Mouse (Mus musculus) heart, adult 11 months (tissue): ENCODE results near the gene AC129217.1.

ENCODE experiments used
- DNase-seq: peaks from one replicate; pipeline ENCODE4 v3.0.0; 2022

AC129217.1 gene

GRCm38 (mm10) chr19:8829660-8830059 is at the start of gene AC129217.1:
Gene AC129217.1, plus strand, starts transcription at chr19:8829773.
- no peak for DNase-seq

GRCm38 (mm10) chr19:8786008-8786781 is 43.4 kb upstream of the AC129217.1 start, which contains the start of gene Taf6l:
Gene Taf6l, minus strand, starts transcription at chr19:8786417.
- DNase-seq, result peak; percentile 100

GRCm38 (mm10) chr19:8788521-8788920 is 41.1 kb upstream of the AC129217.1 start:
- DNase-seq, result no peak

- DNase-seq, result no peak
Observed at GRCm38 (mm10) chr19:8789171-8789570, 40.4 kb upstream of the AC129217.1 start.

- no peak for DNase-seq
Observed at GRCm38 (mm10) chr19:8790171-8790570, 39.4 kb upstream of the AC129217.1 start.

- DNase-seq, result peak; percentile 99
Observed at GRCm38 (mm10) chr19:8798264-8798946, 31.2 kb upstream of the AC129217.1 start, which contains the start of gene Polr2g. Gene Polr2g, minus strand, starts transcription at chr19:8798577.

GRCm38 (mm10) chr19:8798947-8799315 is 30.6 kb upstream of the AC129217.1 start:
- DNase-seq, result peak; percentile 91

- DNase-seq, result peak; percentile 100
Observed at GRCm38 (mm10) chr19:8802130-8802821, 27.3 kb upstream of the AC129217.1 start, which contains the start of gene Zbtb3. Gene Zbtb3, plus strand, starts transcription at chr19:8802555.

GRCm38 (mm10) chr19:8803204-8803780 is 26.3 kb upstream of the AC129217.1 start:
- DNase-seq, result peak; percentile 91

GRCm38 (mm10) chr19:8803879-8804660 is 25.5 kb upstream of the AC129217.1 start:
- DNase-seq, result peak; percentile 91

GRCm38 (mm10) chr19:8806810-8807209 is 22.8 kb upstream of the AC129217.1 start:
- DNase-seq, result no peak

- no peak for DNase-seq
Observed at GRCm38 (mm10) chr19:8815812-8816211, 13.8 kb upstream of the AC129217.1 start.

- no peak for DNase-seq
Observed at GRCm38 (mm10) chr19:8817001-8817400, 12.6 kb upstream of the AC129217.1 start.

GRCm38 (mm10) chr19:8818301-8818798 is 11.2 kb upstream of the AC129217.1 start:
- peak; percentile 91 for DNase-seq

GRCm38 (mm10) chr19:8818801-8819595 is 10.6 kb upstream of the AC129217.1 start, which contains the start of gene Ttc9c:
Gene Ttc9c, minus strand, starts transcription at chr19:8819333.
- DNase-seq, result peak; percentile 100

- peak; percentile 100 for DNase-seq
Observed at GRCm38 (mm10) chr19:8819596-8820423, 9.8 kb upstream of the AC129217.1 start, which contains the start of gene Hnrnpul2. Gene Hnrnpul2, plus strand, starts transcription at chr19:8820010.

- no peak for DNase-seq
Observed at GRCm38 (mm10) chr19:8820424-8820956, 9.1 kb upstream of the AC129217.1 start.

- DNase-seq, result no peak
Observed at GRCm38 (mm10) chr19:8821146-8821545, 8.4 kb upstream of the AC129217.1 start.

GRCm38 (mm10) chr19:8822696-8823095 is 6.9 kb upstream of the AC129217.1 start:
- no peak for DNase-seq

GRCm38 (mm10) chr19:8830664-8831063 is 1.1 kb downstream of the AC129217.1 start:
- no peak for DNase-seq
